Mouse (Mus musculus) G1E (cell line): Measurements from ENCODE around the gene Iqsec3.

Source experiments
- CTCF ChIP-seq: IDR thresholded peaks from 2 replicates; pipeline ENCODE4 v1.5.1; 2012; ENCODE audit warnings: low read depth, low read length, inconsistent platforms, mixed read lengths
- GATA1 ChIP-seq: IDR thresholded peaks from 2 replicates; pipeline ENCODE4 v1.6.1; 2012; ENCODE audit warnings: borderline replicate concordance, low read length, inconsistent platforms, mixed read lengths
- GATA2 ChIP-seq: IDR thresholded peaks from 2 replicates; pipeline ENCODE4 v1.6.1; 2012; ENCODE audit warnings: low read depth, low read length, inconsistent platforms, borderline replicate concordance
- POLR2AphosphoS5 ChIP-seq: IDR thresholded peaks from 2 replicates; pipeline ENCODE4 v1.6.1; 2012; ENCODE audit warnings: low read depth, low read length, inconsistent platforms; ENCODE audit not compliant: insufficient replicate concordance
- TAL1 ChIP-seq: conservative IDR thresholded peaks from 2 replicates; pipeline ENCODE4 v1.6.1; 2012; ENCODE audit warnings: low read depth, low read length, inconsistent platforms, mixed read lengths

DNA sequence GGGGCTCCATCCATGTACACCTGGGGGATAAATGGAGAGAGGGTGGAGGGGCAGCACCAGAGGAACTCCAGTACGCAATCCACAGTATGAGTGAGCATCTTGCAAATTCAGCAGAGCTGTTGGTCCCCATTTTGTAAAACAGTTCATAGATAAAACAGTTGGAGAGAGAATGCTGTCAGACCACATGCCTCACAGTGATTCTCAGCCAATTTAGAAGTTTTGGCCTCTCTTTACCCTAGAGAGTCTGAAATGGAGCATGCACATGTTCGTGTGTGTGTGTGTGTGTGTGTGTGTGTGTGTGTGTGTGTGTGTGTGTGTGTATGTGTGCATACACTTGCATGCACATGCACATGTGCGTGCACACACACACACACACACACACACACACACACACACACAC, 148.2 kb downstream of the Iqsec3 start:
- TF ChIP-seq TAL1 (no peak), CTCF (no peak), GATA2 (no peak), GATA1 (no peak), POLR2AphosphoS5 (no peak)
